Mouse (Mus musculus): ENCODE data around the gene Lhx2. TPM values are rescaled to one million over a fixed set of nuclear protein-coding genes. Genes with fewer than 3 reads are reported as not detected.

Gene Lhx2
- polyA plus RNA-seq, 1 experiment from 2014 or later: 224 TPM

GRCm38 (mm10) chr2:38377254-38377653 lies 38.2 kb downstream of the Lhx2 start:
- Histone ChIP-seq H3K4me3 (replicated peaks) (no peak overlapping the region), H3K9me3 (no peaks in the 10 kb centered on the region), H3K36me3 (replicated peaks) (no peaks in the 10 kb centered on the region), H3K4me2 (no peak overlapping the region), H3K4me1 (peaks cover 28% of the 10 kb centered on the region), H3K27me3 (peaks cover 49% of the 10 kb centered on the region), H3K27ac (no peak overlapping the region), H3K9ac (no peak overlapping the region)
- 86% methylated on average over 7 of the region's 7 CpGs for WGBS
- no peak for ATAC-seq (ENCODE audit: low FRiP score)

- H3K4me1 ChIP-seq: peaks cover 28% of the 10 kb centered on the region
- ATAC-seq (ENCODE audit: low FRiP score): no peak
- no peaks in the 10 kb centered on the region for H3K36me3 ChIP-seq (replicated peaks)
- H3K27me3 ChIP-seq: peaks cover 46% of the 10 kb centered on the region
- no peaks in the 10 kb centered on the region for H3K9me3 ChIP-seq
- H3K9ac ChIP-seq: no peak overlapping the region
- WGBS: 27% methylated on average over 5 of the region's 5 CpGs
- H3K4me3 ChIP-seq (replicated peaks): no peak overlapping the region
- H3K4me2 ChIP-seq: no peak overlapping the region
- H3K27ac ChIP-seq: no peak overlapping the region
Measured at GRCm38 (mm10) chr2:38378346-38378745, 39.3 kb downstream of the Lhx2 start.

GRCm38 (mm10) chr2:38378849-38379545 lies 39.9 kb downstream of the Lhx2 start:
- WGBS: 7% methylated on average over 29 of the region's 29 CpGs
- peaks cover 46% of the 10 kb centered on the region for H3K27me3 ChIP-seq
- peak overlapping the region; percentile 19 for H3K4me3 ChIP-seq (replicated peaks)
- H3K4me2 ChIP-seq: peak overlapping the region; percentile 47
- no peak for ATAC-seq (ENCODE audit: low FRiP score)
- H3K9me3 ChIP-seq: no peaks in the 10 kb centered on the region
- H3K27ac ChIP-seq: no peak overlapping the region
- H3K9ac ChIP-seq: peak overlapping the region; percentile 27
- H3K4me1 ChIP-seq: peaks cover 28% of the 10 kb centered on the region
- no peaks in the 10 kb centered on the region for H3K36me3 ChIP-seq (replicated peaks)

GRCm38 (mm10) chr2:38379546-38379870 lies 40.4 kb downstream of the Lhx2 start:
- Histone ChIP-seq H3K27me3 (peaks cover 45% of the 10 kb centered on the region), H3K4me1 (peaks cover 28% of the 10 kb centered on the region), H3K9me3 (no peaks in the 10 kb centered on the region), H3K27ac (no peak overlapping the region), H3K4me3 (replicated peaks) (peak overlapping the region; percentile 19), H3K36me3 (replicated peaks) (no peaks in the 10 kb centered on the region), H3K9ac (0 out of 2 replicates have a peak overlapping the region, but pooled peaks have one; percentile 27), H3K4me2 (peak overlapping the region; percentile 47)
- no peak for ATAC-seq (ENCODE audit: low FRiP score)
- 15% methylated on average over 4 of the region's 4 CpGs for WGBS

- Histone ChIP-seq H3K27ac (no peak overlapping the region), H3K27me3 (peaks cover 41% of the 10 kb centered on the region), H3K4me3 (replicated peaks) (no peak overlapping the region), H3K4me1 (peaks cover 26% of the 10 kb centered on the region), H3K4me2 (no peak overlapping the region), H3K36me3 (replicated peaks) (no peaks in the 10 kb centered on the region), H3K9me3 (no peaks in the 10 kb centered on the region), H3K9ac (no peak overlapping the region)
- WGBS: 60% methylated on average over 10 of the region's 10 CpGs
- no peak for ATAC-seq (ENCODE audit: low FRiP score)
Measured at GRCm38 (mm10) chr2:38380136-38381083, 41.3 kb downstream of the Lhx2 start.

GRCm38 (mm10) chr2:38387568-38388262 lies 48.6 kb downstream of the Lhx2 start:
- no peaks in the 10 kb centered on the region for H3K36me3 ChIP-seq (replicated peaks)
- no peak for ATAC-seq (ENCODE audit: low FRiP score)
- H3K9ac ChIP-seq: no peak overlapping the region
- no peak overlapping the region for H3K4me3 ChIP-seq (replicated peaks)
- 0 out of 2 replicates have a peak, but pooled peaks cover 3% of the 10 kb centered on the region for H3K27me3 ChIP-seq
- H3K9me3 ChIP-seq: no peaks in the 10 kb centered on the region
- H3K27ac ChIP-seq: no peak overlapping the region
- H3K4me2 ChIP-seq: no peak overlapping the region
- no peaks in the 10 kb centered on the region for H3K4me1 ChIP-seq
- WGBS: 87% methylated on average over 10 of the region's 10 CpGs

GRCm38 (mm10) chr2:38394977-38395868 lies 56.1 kb downstream of the Lhx2 start:
- H3K4me1 ChIP-seq: peaks cover 14% of the 10 kb centered on the region
- no peak overlapping the region for H3K9ac ChIP-seq
- ATAC-seq (ENCODE audit: low FRiP score): peak; percentile 75
- H3K4me2 ChIP-seq: no peak overlapping the region
- H3K4me3 ChIP-seq (replicated peaks): no peak overlapping the region
- H3K9me3 ChIP-seq: no peaks in the 10 kb centered on the region
- H3K36me3 ChIP-seq (replicated peaks): no peaks in the 10 kb centered on the region
- no peak overlapping the region for H3K27ac ChIP-seq
- H3K27me3 ChIP-seq: 0 out of 2 replicates have a peak, but pooled peaks cover 3% of the 10 kb centered on the region
- 68% methylated on average over 17 of the region's 17 CpGs for WGBS

- no peak overlapping the region for H3K27ac ChIP-seq
- H3K4me1 ChIP-seq: peaks cover 14% of the 10 kb centered on the region
- ATAC-seq (ENCODE audit: low FRiP score): peak; percentile 24; the same call in 1 of the 2 replicates
- no peaks in the 10 kb centered on the region for H3K36me3 ChIP-seq (replicated peaks)
- H3K9me3 ChIP-seq: no peaks in the 10 kb centered on the region
- H3K4me3 ChIP-seq (replicated peaks): no peak overlapping the region
- H3K9ac ChIP-seq: no peak overlapping the region
- 0 out of 2 replicates have a peak, but pooled peaks cover 3% of the 10 kb centered on the region for H3K27me3 ChIP-seq
- no peak overlapping the region for H3K4me2 ChIP-seq
Measured at GRCm38 (mm10) chr2:38395869-38396236, 56.8 kb downstream of the Lhx2 start.

- 82% methylated on average over 7 of the region's 7 CpGs for WGBS
- no peak for ATAC-seq (ENCODE audit: low FRiP score)
- H3K27me3 ChIP-seq: no peaks in the 10 kb centered on the region
Measured at GRCm38 (mm10) chr2:38397306-38397705, 58.2 kb downstream of the Lhx2 start.

GRCm38 (mm10) chr2:38397882-38398281 lies 58.8 kb downstream of the Lhx2 start:
- WGBS: 80% methylated on average over 6 of the region's 6 CpGs
- H3K4me3 ChIP-seq (replicated peaks): no peak overlapping the region

More at GRCm38 (mm10) chr2:38397306-38397705, 58.2 kb downstream of the Lhx2 start:
- Histone ChIP-seq H3K4me3 (replicated peaks) (no peak overlapping the region), H3K9ac (no peak overlapping the region), H3K4me1 (peaks cover 14% of the 10 kb centered on the region), H3K9me3 (no peaks in the 10 kb centered on the region), H3K27ac (no peak overlapping the region), H3K36me3 (replicated peaks) (no peaks in the 10 kb centered on the region), H3K4me2 (no peak overlapping the region)

GRCm38 (mm10) chr2:38402611-38403010 lies 63.5 kb downstream of the Lhx2 start:
- Histone ChIP-seq H3K27me3 (0 out of 2 replicates have a peak, but pooled peaks cover 10% of the 10 kb centered on the region), H3K4me2 (no peak overlapping the region), H3K9me3 (no peaks in the 10 kb centered on the region), H3K27ac (no peak overlapping the region), H3K36me3 (replicated peaks) (no peaks in the 10 kb centered on the region), H3K9ac (no peak overlapping the region), H3K4me1 (peaks cover 12% of the 10 kb centered on the region), H3K4me3 (replicated peaks) (no peak overlapping the region)
- 94% methylated on average over 1 of the region's 1 CpGs for WGBS
- no peak for ATAC-seq (ENCODE audit: low FRiP score)

More at GRCm38 (mm10) chr2:38397882-38398281, 58.8 kb downstream of the Lhx2 start:
- Histone ChIP-seq H3K27me3 (no peaks in the 10 kb centered on the region), H3K4me2 (no peak overlapping the region), H3K9ac (no peak overlapping the region), H3K36me3 (replicated peaks) (no peaks in the 10 kb centered on the region), H3K4me1 (peaks cover 14% of the 10 kb centered on the region), H3K27ac (no peak overlapping the region), H3K9me3 (no peaks in the 10 kb centered on the region)
- ATAC-seq (ENCODE audit: low FRiP score): no peak

Measured in forebrain, embryonic 12.5 days (tissue).